Mouse (Mus musculus) liver, embryonic 14.5 days (tissue): ENCODE measurements around the gene Olfr1373. TPM values are rescaled to one million over a fixed set of nuclear protein-coding genes. Genes with fewer than 3 reads are reported as not detected.
A peak's percentile ranks its signal among the peaks of the same experiment; 100 is the strongest.

Source experiments
- ATAC-seq: fragments of 200-750 bp; cut with Nextera tagmentation; 2 replicates; pipeline ENCODE4 v1.8.0; 2017; ENCODE audit warnings: moderate number of reproducible peaks, mild to moderate bottlenecking, moderate library complexity; ENCODE audit not compliant: insufficient read depth
- DNase-seq, 3 experiments: peaks; one replicate each; pipeline ENCODE4 v3.0.0-alpha.2; 2012 to 2013; ENCODE audit warnings: low read depth in 3 of 3, low spot score in 3 of 3
- H3K27ac ChIP-seq: fragments of 300-500 bp; sonication (generic); 2 replicates; pipeline ENCODE4 v1.5.1; 2014; ENCODE audit warnings: moderate library complexity, mild to moderate bottlenecking, control low read depth, inconsistent platforms
- H3K27me3 ChIP-seq: fragments of 300-500 bp; sonication (generic); 2 replicates; pipeline ENCODE4 v1.6.1; 2014; ENCODE audit warnings: mild to moderate bottlenecking, low read length, moderate library complexity; ENCODE audit not compliant: control insufficient read depth, insufficient read depth
- H3K36me3 ChIP-seq: fragments of 300-500 bp; sonication (generic); replicated peaks from 2 replicates; pipeline ENCODE4 v1.6.1; 2014; ENCODE audit warnings: low read depth; ENCODE audit not compliant: control insufficient read depth, insufficient read depth
- H3K4me1 ChIP-seq, 2 experiments: fragments of 200-500 bp in 1 of 2; fragments of 300-500 bp in 1 of 2; sonication (generic) in 1 of 2; replicated peaks; 2 replicates each; pipeline ENCODE4 v1.6.1; 2012 to 2014; ENCODE audit warnings: antibody characterized with exemption in 1 of 2, inconsistent platforms in 1 of 2, low read length in 1 of 2; ENCODE audit not compliant: control insufficient read depth in 2 of 2, insufficient read depth in 2 of 2
- H3K4me2 ChIP-seq: fragments of 300-500 bp; sonication (generic); 2 replicates; pipeline ENCODE4 v1.6.1; 2014; ENCODE audit warnings: low read depth, mild to moderate bottlenecking, control low read depth, moderate library complexity
- H3K4me3 ChIP-seq, 2 experiments: fragments of 200-500 bp in 1 of 2; fragments of 300-500 bp in 1 of 2; sonication (generic) in 1 of 2; 2 replicates each; pipeline ENCODE4 v1.5.1; 2012 to 2014; ENCODE audit warnings: low read depth in 2 of 2, low read length in 2 of 2, mild to moderate bottlenecking in 2 of 2, control low read depth in 1 of 2, inconsistent platforms in 1 of 2, moderate library complexity in 1 of 2; ENCODE audit not compliant: insufficient read depth in 1 of 2
- H3K9ac ChIP-seq: fragments of 300-500 bp; sonication (generic); replicated peaks from 2 replicates; pipeline ENCODE4 v1.6.1; 2014; ENCODE audit warnings: mild to moderate bottlenecking, control low read depth, moderate library complexity
- H3K9me3 ChIP-seq: fragments of 300-500 bp; sonication (generic); 2 replicates; pipeline ENCODE4 v1.6.1; 2016; ENCODE audit warnings: low read length, mixed read lengths; ENCODE audit not compliant: control insufficient read depth
- CTCF ChIP-seq: IDR thresholded peaks from 2 replicates; pipeline ENCODE4 v1.5.1; 2016; ENCODE audit warnings: antibody characterized with exemption, low read depth, control low read depth
- EP300 ChIP-seq: IDR thresholded peaks from 2 replicates; pipeline ENCODE4 v1.6.1; 2016; ENCODE audit warnings: antibody characterized with exemption, low read depth
- WGBS: fragments of 180-500 bp; shearing (Covaris S2); extraction: QIAGEN DNeasy Blood & Tissue Kit; methylation state at CpG from one replicate; pipeline ENCODE4 v1.1.7; 2014; ENCODE audit not compliant: insufficient replicate concordance; 5-methylcytosine and 5-hydroxymethylcytosine counted together
- polyA plus RNA-seq, 2 experiments: library from polyadenylated mRNA; depleted of rRNA in 1 of 2; stranded (reverse) in 1 of 2; unstranded in 1 of 2; fragments of >200 nt; fragmentation: Nextera tagmentation in 1 of 2; extraction: Ambion mirVana in 1 of 2; gene quantifications; 2 replicates each; pipeline versions ENCODE4 v1.2.1 to v1.2.3; 2012 to 2014

Gene Olfr1373
- polyA plus RNA-seq, 2 experiments: not detected

DNA sequence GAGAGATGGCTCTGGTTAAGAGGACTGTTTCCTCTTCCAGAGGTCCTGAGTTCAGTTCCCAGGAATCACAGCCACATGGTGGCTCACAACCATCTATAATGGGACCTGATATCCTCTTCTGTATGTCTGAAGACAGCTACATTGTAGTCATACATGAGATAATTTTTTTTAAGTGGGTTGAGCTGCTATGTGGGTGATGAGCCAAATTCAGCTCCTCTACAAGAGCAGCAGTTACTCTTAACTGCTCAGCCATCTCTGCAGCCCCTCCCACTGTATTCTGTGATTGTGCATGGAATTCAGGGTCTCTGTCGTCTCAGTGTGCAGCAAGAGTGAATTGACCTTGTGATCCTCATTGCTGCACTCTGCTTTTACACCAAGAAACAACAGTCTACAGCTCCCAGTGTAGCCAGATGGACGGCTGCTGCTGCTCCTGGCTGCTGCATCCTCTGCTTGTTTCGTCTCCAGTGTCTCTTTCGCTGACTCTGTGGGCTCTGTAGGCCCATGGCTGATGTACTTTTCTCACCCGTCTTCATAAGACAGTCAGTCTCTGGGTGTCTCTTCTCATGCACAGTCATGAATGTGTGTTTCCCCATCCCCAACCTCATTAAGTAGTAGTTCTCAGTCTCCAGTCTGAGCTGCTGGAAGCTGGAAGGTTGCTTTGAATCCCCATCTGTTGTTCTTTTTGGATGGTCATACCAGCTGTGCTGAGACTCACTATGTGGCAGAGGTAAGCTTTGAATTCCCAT, 16.8 kb downstream of the Olfr1373 start:
- Histone ChIP-seq H3K9me3 (no peaks in the 10 kb centered on the region), H3K4me2 (no peak overlapping the region), H3K27me3 (no peaks in the 10 kb centered on the region), H3K36me3 (peaks cover 16% of the 10 kb centered on the region), H3K27ac (no peak overlapping the region), H3K9ac (no peak overlapping the region), H3K4me1 (peaks cover 0 to 5% of the 10 kb centered on the region in 2 experiments; a peak in 1 of 4 replicates), H3K4me3 (no peak overlapping the region)
- no peak for DNase-seq
- WGBS: 65% methylated on average over 5 of the region's 5 CpGs
- TF ChIP-seq CTCF (no peak), EP300 (no peak)
- no peak for ATAC-seq

DNA sequence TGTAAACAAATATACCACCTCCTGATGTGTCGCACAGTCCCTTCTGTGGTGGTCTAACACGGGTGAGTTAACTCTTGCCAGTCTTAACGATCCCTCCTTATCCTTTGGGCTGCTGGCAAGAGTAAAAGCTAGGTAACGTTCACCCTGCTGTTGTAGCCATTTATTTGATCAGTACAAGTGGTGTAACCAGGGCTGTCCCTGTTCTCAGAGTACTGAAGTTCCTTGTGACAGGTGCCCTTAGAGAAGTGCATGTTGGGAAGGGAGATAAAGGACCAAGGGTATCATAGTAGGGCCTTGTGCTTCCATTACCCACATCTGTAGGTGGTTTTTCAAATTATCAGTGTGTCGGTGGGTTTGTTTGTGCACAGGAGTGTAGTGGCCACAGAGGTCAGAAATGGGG, 17.6 kb downstream of the Olfr1373 start:
- TF ChIP-seq CTCF (no peak), EP300 (no peak)
- Histone ChIP-seq H3K4me1 (peaks cover 0 to 5% of the 10 kb centered on the region in 2 experiments; a peak in 1 of 4 replicates), H3K36me3 (peaks cover 23% of the 10 kb centered on the region), H3K9ac (no peak overlapping the region), H3K9me3 (no peaks in the 10 kb centered on the region), H3K27me3 (no peaks in the 10 kb centered on the region), H3K4me3 (no peak overlapping the region), H3K4me2 (no peak overlapping the region), H3K27ac (no peak overlapping the region)
- no peak for DNase-seq
- 72% methylated on average over 5 of the region's 5 CpGs for WGBS
- peak; percentile 4; the same call in 1 of the 2 replicates for ATAC-seq

GRCm38 (mm10) chr11:52127169-52127568, 18.2 kb downstream of the Olfr1373 start:
- DNase-seq: no peak
- no peak overlapping the region for H3K27ac ChIP-seq
- no peaks in the 10 kb centered on the region for H3K27me3 ChIP-seq
- peaks cover 28% of the 10 kb centered on the region for H3K36me3 ChIP-seq
- WGBS: 73% methylated on average over 3 of the region's 3 CpGs
- H3K4me1 ChIP-seq: peaks cover 0 to 5% of the 10 kb centered on the region in 2 experiments; a peak in 1 of 4 replicates
- TF ChIP-seq EP300 (no peak), CTCF (no peak)
- no peak for ATAC-seq
- H3K4me3 ChIP-seq: no peak overlapping the region
- no peak overlapping the region for H3K9ac ChIP-seq
- H3K9me3 ChIP-seq: no peaks in the 10 kb centered on the region
- no peak overlapping the region for H3K4me2 ChIP-seq

GRCm38 (mm10) chr11:52124468-52124867, 20.9 kb downstream of the Olfr1373 start:
- peaks cover 0 to 5% of the 10 kb centered on the region in 2 experiments; a peak in 1 of 4 replicates for H3K4me1 ChIP-seq
- no peaks in the 10 kb centered on the region; the same call in 1 of the 2 replicates for H3K9me3 ChIP-seq
- no peak overlapping the region for H3K9ac ChIP-seq
- peaks cover 52% of the 10 kb centered on the region for H3K36me3 ChIP-seq
- 58% methylated on average over 4 of the region's 4 CpGs for WGBS
- TF ChIP-seq EP300 (no peak), CTCF (no peak)
- no peak overlapping the region for H3K4me3 ChIP-seq
- H3K27ac ChIP-seq: no peak overlapping the region
- DNase-seq (no peak), ATAC-seq (peak; percentile 28; the same call in 1 of the 2 replicates)
- no peak overlapping the region for H3K4me2 ChIP-seq
- no peaks in the 10 kb centered on the region for H3K27me3 ChIP-seq

DNA sequence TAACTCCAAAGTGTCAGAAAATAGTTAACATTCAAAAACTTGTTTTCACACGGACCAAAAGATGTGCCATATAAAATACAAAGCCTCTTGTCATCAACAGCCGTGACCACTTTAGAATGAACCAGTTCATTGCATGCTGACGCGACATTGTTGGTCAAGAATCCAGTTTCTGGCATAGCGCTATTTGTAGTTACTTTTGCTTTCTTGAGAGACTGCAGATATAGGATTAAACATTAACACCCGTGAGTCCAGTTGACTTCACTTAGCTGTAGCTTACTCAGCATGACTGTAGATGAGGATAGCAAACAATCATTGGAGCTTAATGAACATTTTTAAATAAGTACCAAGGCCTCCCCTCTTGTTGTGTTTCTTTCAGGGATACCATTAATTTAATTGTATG, 23.3 kb downstream of the Olfr1373 start:
- no peak overlapping the region for H3K4me2 ChIP-seq
- peaks cover 76% of the 10 kb centered on the region for H3K36me3 ChIP-seq
- peaks cover 0 to 5% of the 10 kb centered on the region in 2 experiments; a peak in 1 of 4 replicates for H3K4me1 ChIP-seq
- no peak overlapping the region for H3K9ac ChIP-seq
- H3K9me3 ChIP-seq: no peaks in the 10 kb centered on the region; the same call in 1 of the 2 replicates
- ATAC-seq (no peak), DNase-seq (no peak)
- no peak for TF ChIP-seq EP300
- no peak overlapping the region for H3K4me3 ChIP-seq
- no peaks in the 10 kb centered on the region for H3K27me3 ChIP-seq
- no peak overlapping the region for H3K27ac ChIP-seq
- WGBS: 87% methylated on average over 6 of the region's 6 CpGs
